Mouse (Mus musculus) lung, adult 2 months (tissue): ENCODE results near the gene Bend3.

Experiments
- CTCF ChIP-seq: fragments of 200-500 bp; IDR thresholded peaks from 2 replicates; pipeline ENCODE4 v1.5.1; 2011; ENCODE audit warnings: mild to moderate bottlenecking, low read length, control low read depth; ENCODE audit not compliant: insufficient read depth
- POLR2A ChIP-seq: fragments of 200-500 bp; IDR thresholded peaks from 2 replicates; pipeline ENCODE4 v1.6.1; 2011; ENCODE audit warnings: low read depth, mild to moderate bottlenecking, control low read depth, low read length, borderline replicate concordance; ENCODE audit errors: extremely low read depth

DNA sequence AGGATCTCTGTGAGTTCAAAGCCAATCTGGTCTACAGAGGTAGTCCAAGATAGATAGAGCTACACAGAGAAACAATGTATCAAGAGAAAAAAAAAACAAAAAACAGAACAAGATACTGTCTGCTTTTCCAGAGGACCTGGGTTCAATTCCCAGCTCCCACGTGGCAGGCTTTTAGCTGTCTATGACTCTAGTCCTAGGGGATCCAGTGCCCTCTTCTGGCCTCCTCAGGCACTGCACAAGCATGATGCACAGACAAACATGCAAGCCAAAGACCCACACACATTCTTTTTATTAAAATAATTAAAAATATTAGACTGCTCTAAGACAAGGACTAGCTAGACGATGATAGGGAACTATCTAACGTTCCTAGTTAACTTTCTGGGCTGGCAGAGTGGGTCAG, 42.9 kb upstream of the Bend3 start:
- TF ChIP-seq CTCF (no peak), POLR2A (no peak)
